Mouse (Mus musculus) liver, adult (tissue): ENCODE data around the gene Hspa1b.
A peak's percentile ranks its signal among the peaks of the same experiment; 100 is the strongest.

Experiments used
- GATA4 ChIP-seq: IDR thresholded peaks from 2 replicates; pipeline ENCODE4 v1.6.1; 2014; ENCODE audit warnings: mild to moderate bottlenecking, low read length; ENCODE audit not compliant: insufficient replicate concordance

The Hspa1b gene

GRCm38 (mm10) chr17:34941344-34942041 is 17.5 kb downstream of the Hspa1b start:
- TF ChIP-seq GATA4, result no peak; the same call in 1 of the 2 replicates

DNA sequence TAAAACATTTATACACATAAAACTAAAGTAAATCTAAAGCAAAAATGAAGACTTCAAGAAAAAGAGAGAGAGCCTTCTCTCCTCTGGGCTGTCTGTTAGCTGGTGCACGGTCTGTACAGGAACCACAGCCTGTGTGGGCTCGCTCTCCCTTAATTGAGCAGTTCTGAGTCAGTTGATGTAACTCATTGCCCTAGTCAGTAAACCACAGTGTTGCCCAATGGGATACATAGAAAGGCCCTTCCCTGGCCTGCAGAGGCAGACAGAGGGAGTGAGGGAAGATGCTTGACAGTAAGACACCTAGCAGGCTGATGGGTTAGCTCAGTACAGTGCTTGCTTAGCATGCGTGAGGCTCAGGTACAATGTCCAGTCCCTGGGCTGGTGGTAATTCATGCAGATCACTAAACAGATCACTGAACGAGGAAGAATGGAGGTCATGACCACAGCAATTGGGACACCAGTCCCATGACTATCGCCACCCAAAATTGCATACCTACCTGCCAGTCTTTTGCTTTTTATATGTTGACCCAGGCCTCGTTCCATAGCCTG is 21.0 kb downstream of the Hspa1b start:
- no peak for TF ChIP-seq GATA4

DNA sequence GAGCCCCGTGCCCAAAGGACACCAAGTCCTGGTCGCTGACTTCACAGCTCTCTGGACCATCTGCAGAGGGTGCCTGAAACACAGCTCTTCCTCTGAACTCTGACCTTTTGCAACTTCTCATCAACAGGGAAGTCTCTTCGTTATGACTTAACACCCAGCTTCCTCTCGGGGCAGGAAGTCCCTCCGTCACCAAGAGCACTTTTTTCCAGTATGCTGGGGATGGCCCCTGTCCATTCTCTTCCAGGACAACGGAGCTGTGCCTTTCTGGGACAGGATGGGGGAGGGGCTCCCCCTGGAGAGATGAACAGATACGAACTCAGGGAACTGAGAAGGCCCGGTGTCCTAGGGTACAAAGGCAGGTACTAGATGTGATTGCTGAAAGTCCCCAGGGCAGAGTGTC is 24.2 kb downstream of the Hspa1b start:
- TF ChIP-seq GATA4, result no peak

DNA sequence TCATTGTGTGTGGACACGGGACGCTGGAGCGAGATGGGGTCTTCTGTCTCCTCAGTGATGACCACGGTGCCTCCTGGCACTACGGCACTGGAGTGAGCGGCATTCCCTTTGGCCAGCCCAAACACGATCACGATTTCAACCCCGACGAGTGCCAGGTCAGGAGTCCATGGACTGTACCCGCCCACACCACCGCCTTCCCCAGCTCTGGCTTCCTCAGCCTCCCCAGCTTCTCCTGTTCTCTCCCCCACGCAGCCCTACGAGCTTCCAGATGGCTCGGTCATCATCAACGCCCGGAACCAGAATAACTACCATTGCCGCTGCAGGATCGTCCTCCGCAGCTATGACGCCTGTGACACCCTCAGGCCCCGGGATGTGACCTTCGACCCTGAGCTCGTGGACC is 25.0 kb downstream of the Hspa1b start:
- no peak for TF ChIP-seq GATA4

GRCm38 (mm10) chr17:34932287-34932686 is 26.8 kb downstream of the Hspa1b start:
- no peak for TF ChIP-seq GATA4

DNA sequence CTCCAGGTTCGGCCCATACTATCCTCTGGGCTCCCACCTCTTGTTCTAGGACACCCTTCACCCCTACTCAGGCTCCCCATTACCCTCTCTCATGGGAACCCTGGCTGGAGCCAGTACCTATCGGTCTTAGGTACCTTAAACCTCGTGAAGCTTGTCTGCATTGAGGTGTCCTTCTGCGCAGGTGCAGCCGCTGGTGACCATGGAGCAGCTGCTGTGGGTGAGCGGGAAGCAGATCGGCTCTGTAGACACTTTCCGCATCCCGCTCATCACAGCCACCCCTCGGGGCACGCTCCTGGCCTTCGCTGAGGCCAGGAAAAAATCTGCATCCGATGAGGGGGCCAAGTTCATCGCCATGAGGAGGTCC is 27.3 kb downstream of the Hspa1b start:
- TF ChIP-seq GATA4, result no peak

DNA sequence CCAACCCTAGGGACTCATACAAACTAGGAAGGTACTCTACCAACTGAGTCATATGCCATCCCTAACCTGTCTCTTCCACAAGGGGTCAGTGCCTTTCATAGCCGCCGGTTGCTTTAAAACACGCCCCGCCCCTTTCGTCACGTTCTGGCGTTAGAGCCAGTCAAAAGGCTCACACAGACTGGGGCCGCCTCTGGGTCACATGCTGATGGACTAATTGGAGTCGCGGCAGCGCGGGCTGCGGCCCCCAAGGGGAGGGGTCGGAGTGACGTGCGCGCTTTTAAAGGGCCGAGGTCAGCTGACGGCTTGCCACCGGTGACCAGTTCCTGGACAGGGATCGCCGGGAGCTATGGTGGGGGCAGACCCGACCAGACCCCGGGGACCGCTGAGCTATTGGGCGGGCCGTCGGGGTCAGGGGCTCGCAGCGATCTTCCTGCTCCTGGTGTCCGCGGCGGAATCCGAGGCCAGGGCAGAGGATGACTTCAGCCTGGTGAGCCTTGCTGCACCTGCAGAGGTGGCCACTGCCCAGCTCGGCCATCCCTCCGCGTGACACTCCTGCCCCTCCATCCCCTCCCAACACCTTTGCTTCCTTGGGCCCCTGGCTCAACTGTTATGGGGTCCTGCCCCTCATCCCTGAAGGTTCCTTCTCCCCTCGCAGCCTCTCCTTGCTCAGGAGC is 27.8 kb downstream of the Hspa1b start, which contains the start of gene Neu1:
Gene Neu1, plus strand, starts transcription at position 193 of the 674 bp plus-strand sequence.
- TF ChIP-seq GATA4, result peak; percentile 30; the same call in 1 of the 2 replicates

- TF ChIP-seq GATA4, result no peak
Observed at GRCm38 (mm10) chr17:34928841-34929240, 30.2 kb downstream of the Hspa1b start.

GRCm38 (mm10) chr17:34927306-34928019 is 31.6 kb downstream of the Hspa1b start:
- TF ChIP-seq GATA4, result no peak

GRCm38 (mm10) chr17:34924258-34924657 is 34.8 kb downstream of the Hspa1b start:
- TF ChIP-seq GATA4, result no peak

- no peak for TF ChIP-seq GATA4
Observed at GRCm38 (mm10) chr17:34922939-34923338, 36.1 kb downstream of the Hspa1b start.

- TF ChIP-seq GATA4, result no peak
Observed at GRCm38 (mm10) chr17:34917188-34917587, 41.9 kb downstream of the Hspa1b start.

DNA sequence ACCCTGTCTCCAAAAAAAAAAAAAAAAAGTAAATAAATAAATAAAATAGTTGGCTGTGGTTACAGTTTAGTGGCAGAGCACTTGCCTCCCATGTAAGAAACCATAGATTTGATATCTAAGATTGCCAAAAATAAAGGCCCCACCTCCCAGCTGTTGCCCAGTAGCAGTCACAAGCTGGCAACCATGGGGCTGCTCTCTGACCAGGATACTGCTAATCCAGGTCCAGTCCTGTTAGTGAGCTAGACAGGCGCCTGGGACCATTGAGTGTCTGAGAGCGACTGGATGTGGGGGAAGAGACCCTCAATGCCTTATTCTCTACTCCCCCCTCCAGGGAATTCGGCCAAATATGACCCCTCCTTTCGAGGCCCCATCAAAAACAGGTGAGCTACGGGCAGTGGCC is 42.7 kb downstream of the Hspa1b start:
- no peak for TF ChIP-seq GATA4

DNA sequence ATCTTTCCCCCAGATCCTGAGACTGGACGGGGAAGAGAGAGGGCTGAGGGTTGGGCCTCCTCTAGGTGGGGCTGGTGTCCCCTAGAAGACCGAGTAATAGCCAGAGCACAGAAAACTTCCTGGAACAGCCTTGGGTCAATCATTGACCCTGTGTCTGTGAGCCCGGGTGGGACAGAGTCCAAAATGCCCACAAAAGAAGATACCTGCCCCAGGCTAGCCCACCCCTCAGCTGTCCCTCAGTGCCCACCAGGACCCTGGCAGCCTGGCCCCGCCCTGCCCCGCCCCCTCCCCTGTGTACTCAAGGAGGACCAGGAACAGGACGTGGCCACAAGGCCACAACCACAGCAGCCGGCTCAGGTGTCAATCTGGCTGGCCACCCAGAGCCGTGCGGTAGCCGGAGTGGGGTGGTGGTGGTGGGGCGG is 43.6 kb downstream of the Hspa1b start:
- TF ChIP-seq GATA4, result no peak

DNA sequence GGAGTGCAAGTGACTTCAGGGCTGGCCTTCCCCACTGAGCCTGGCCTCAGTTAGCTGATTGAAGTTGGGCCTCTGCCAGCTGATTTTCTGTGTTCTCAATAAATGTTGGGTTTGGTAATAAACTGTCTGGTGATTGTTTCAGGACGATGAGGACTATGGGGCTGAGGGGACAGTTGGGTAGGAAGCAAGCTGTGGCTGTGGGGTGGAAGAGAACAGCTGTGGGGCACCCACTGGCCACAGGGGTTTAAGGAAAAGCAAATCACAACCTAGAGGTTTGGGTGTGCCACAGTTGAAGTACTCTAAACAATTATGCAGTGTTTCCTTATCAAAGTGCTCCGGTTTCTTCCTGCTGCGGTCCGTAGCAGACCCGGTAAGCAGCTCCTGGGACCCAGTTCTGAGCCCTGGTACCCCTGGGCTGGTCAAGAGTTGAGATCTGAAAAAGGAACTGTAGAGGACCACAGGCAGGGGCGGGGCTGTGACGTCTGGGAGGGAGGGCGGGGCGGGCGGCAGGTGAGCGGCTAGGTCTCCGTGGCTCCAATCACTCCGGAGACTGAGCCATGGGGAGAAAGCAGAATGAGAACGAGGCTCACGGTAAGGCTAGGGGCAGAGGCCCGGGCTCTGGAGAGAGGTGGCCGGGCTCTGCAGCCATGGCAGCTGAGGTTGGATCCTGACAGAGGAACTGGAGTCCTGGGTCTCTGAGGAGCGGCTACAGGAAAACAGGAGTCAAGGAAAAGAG is 44.9 kb downstream of the Hspa1b start, which contains the start of gene Slc44a4:
Gene Slc44a4, plus strand, starts transcription at position 537 of the 736 bp plus-strand sequence.
- no peak for TF ChIP-seq GATA4
